Mouse (Mus musculus) liver, postnatal 0 days (tissue): ENCODE results near the gene Rpp25l. TPM values are rescaled to one million over a fixed set of nuclear protein-coding genes. Genes with fewer than 3 reads are reported as not detected.
"Not testable (repeated sequence)": the region's sequence is repeated elsewhere in the genome, so short reads cannot be mapped to it uniquely, and the experiment has no call there.

Experiments
- ATAC-seq: fragments of 200-750 bp; cut with Nextera tagmentation; 2 replicates; pipeline ENCODE4 v1.8.0; 2017; ENCODE audit warnings: mild to moderate bottlenecking, moderate library complexity
- DNase-seq: peaks from one replicate; pipeline ENCODE4 v3.0.0-alpha.2; 2016
- H3K27ac ChIP-seq: fragments of 300-500 bp; sonication (generic); 2 replicates; pipeline ENCODE4 v1.5.1; 2014; ENCODE audit warnings: antibody characterized with exemption, moderate library complexity, mild to moderate bottlenecking, low read depth
- H3K27me3 ChIP-seq: fragments of 300-500 bp; sonication (generic); 2 replicates; pipeline ENCODE4 v1.6.1; 2014; ENCODE audit warnings: low read length, control low read depth, mixed read lengths; ENCODE audit not compliant: insufficient read depth
- H3K36me3 ChIP-seq: fragments of 300-500 bp; sonication (generic); replicated peaks from 2 replicates; pipeline ENCODE4 v1.6.1; 2014; ENCODE audit warnings: mild to moderate bottlenecking, control low read depth, low read length, moderate library complexity, mixed read lengths; ENCODE audit not compliant: insufficient read depth
- H3K4me1 ChIP-seq: fragments of 300-500 bp; sonication (generic); 2 replicates; pipeline ENCODE4 v1.6.1; 2014; ENCODE audit warnings: antibody characterized with exemption, mild to moderate bottlenecking, control low read depth; ENCODE audit not compliant: insufficient read depth
- H3K4me2 ChIP-seq: fragments of 300-500 bp; sonication (generic); 2 replicates; pipeline ENCODE4 v1.6.1; 2014; ENCODE audit warnings: low read depth, mild to moderate bottlenecking, low read length, moderate library complexity, mixed read lengths
- H3K4me3 ChIP-seq: fragments of 300-500 bp; sonication (generic); 2 replicates; pipeline ENCODE4 v1.5.1; 2014; ENCODE audit warnings: low read depth, low read length
- H3K9ac ChIP-seq: fragments of 300-500 bp; sonication (generic); replicated peaks from 2 replicates; pipeline ENCODE4 v1.6.1; 2014; ENCODE audit warnings: mild to moderate bottlenecking, moderate library complexity
- H3K9me3 ChIP-seq: fragments of 300-500 bp; sonication (generic); 2 replicates; pipeline ENCODE4 v1.6.1; 2016; ENCODE audit warnings: mild to moderate bottlenecking, control low read depth, low read length, mixed read lengths
- CTCF ChIP-seq: sonication (generic); IDR thresholded peaks from 2 replicates; pipeline ENCODE4 v1.5.1; 2016; ENCODE audit warnings: antibody characterized with exemption, low read depth
- EP300 ChIP-seq: IDR thresholded peaks from 2 replicates; pipeline ENCODE4 v1.6.1; 2016; ENCODE audit warnings: antibody characterized with exemption, low read depth, mild to moderate bottlenecking
- WGBS: fragments of 180-500 bp; shearing (Covaris S2); extraction: QIAGEN DNeasy Blood & Tissue Kit; methylation state at CpG from one replicate; pipeline ENCODE4 v1.1.7; 2014; ENCODE audit not compliant: insufficient replicate concordance; 5-methylcytosine and 5-hydroxymethylcytosine counted together
- polyA plus RNA-seq: library from polyadenylated mRNA; unstranded; fragments of >200 nt; fragmentation: Nextera tagmentation; extraction: Ambion mirVana; gene quantifications from 2 replicates; pipeline ENCODE4 v1.2.1, GENCODE M21; 2015

The Rpp25l gene
- 30.9 and 31.7 TPM in 2 replicates for polyA plus RNA-seq

- H3K4me1 ChIP-seq, result peaks cover 15% of the 10 kb centered on the region
- no peaks in the 10 kb centered on the region for H3K9me3 ChIP-seq
- TF ChIP-seq CTCF (peak; percentile 34), EP300 (no peak)
- 0% methylated on average over 61 of the region's 61 CpGs for WGBS
- H3K27me3 ChIP-seq, result no peaks in the 10 kb centered on the region
- peaks cover 17% of the 10 kb centered on the region for H3K36me3 ChIP-seq
- peak within 1 kb of the TSS; percentile 61 for H3K27ac ChIP-seq
- DNase-seq, result peak; percentile 93
- ATAC-seq, result peak; percentile 88
- H3K9ac ChIP-seq, result peak within 1 kb of the TSS; percentile 83
- peak within 1 kb of the TSS; percentile 96 for H3K4me2 ChIP-seq
- peak within 1 kb of the TSS; percentile 74 for H3K4me3 ChIP-seq
Observed at GRCm38 (mm10) chr4:41713197-41714067, at the start of gene Rpp25l. TSS of gene Rpp25l (minus strand) at chr4:41713534.

- not testable (repeated sequence) for DNase-seq, H3K27me3 ChIP-seq, H3K4me3 ChIP-seq, H3K36me3 ChIP-seq, ATAC-seq, H3K9me3 ChIP-seq, H3K27ac ChIP-seq, H3K4me2 ChIP-seq, H3K9ac ChIP-seq
- WGBS, result 79% methylated on average over 8 of the region's 8 CpGs
- H3K4me1 ChIP-seq, result peaks cover 30% of the 10 kb centered on the region
Observed at GRCm38 (mm10) chr4:41762688-41763114, 49.4 kb upstream of the Rpp25l start.

GRCm38 (mm10) chr4:41762099-41762687 is 48.9 kb upstream of the Rpp25l start:
- TF ChIP-seq EP300 (no peak), CTCF (no peak)
- Histone ChIP-seq H3K4me1 (peaks cover 30% of the 10 kb centered on the region), H3K4me2 (peak overlapping the region; percentile 70), H3K27ac (peak overlapping the region; percentile 98), H3K27me3 (no peaks in the 10 kb centered on the region), H3K4me3 (no peak overlapping the region), H3K9ac (no peak overlapping the region), H3K36me3 (peaks cover 6% of the 10 kb centered on the region), H3K9me3 (no peaks in the 10 kb centered on the region)
- 45% methylated on average over 8 of the region's 8 CpGs for WGBS
- ATAC-seq (no peak), DNase-seq (no peak)

GRCm38 (mm10) chr4:41761680-41762079 is 48.3 kb upstream of the Rpp25l start:
- DNase-seq, result no peak
- TF ChIP-seq EP300, result no peak
- no peak for TF ChIP-seq CTCF

GRCm38 (mm10) chr4:41760911-41761310 is 47.6 kb upstream of the Rpp25l start:
- DNase-seq (no peak), ATAC-seq (no peak)
- Histone ChIP-seq H3K36me3 (peaks cover 12% of the 10 kb centered on the region), H3K9ac (peak overlapping the region; percentile 39), H3K4me3 (peak overlapping the region; percentile 36), H3K27me3 (no peaks in the 10 kb centered on the region), H3K27ac (peak overlapping the region; percentile 98), H3K4me1 (peaks cover 35% of the 10 kb centered on the region), H3K4me2 (peak overlapping the region; percentile 70), H3K9me3 (no peaks in the 10 kb centered on the region)
- no peak for TF ChIP-seq EP300
- TF ChIP-seq CTCF, result no peak
- WGBS, result 59% methylated on average over 4 of the region's 4 CpGs

More at GRCm38 (mm10) chr4:41761680-41762079, 48.3 kb upstream of the Rpp25l start:
- no peak for ATAC-seq
- H3K9ac ChIP-seq, result no peak overlapping the region
- no peaks in the 10 kb centered on the region for H3K9me3 ChIP-seq
- H3K27me3 ChIP-seq, result no peaks in the 10 kb centered on the region
- peak overlapping the region; percentile 98 for H3K27ac ChIP-seq
- H3K4me3 ChIP-seq, result no peak overlapping the region
- peaks cover 9% of the 10 kb centered on the region for H3K36me3 ChIP-seq
- peak overlapping the region; percentile 70 for H3K4me2 ChIP-seq
- peaks cover 30% of the 10 kb centered on the region for H3K4me1 ChIP-seq

- H3K27ac ChIP-seq, result peak overlapping the region; percentile 98
- H3K4me1 ChIP-seq, result peaks cover 35% of the 10 kb centered on the region
- peak overlapping the region; percentile 39 for H3K9ac ChIP-seq
- peaks cover 12% of the 10 kb centered on the region for H3K36me3 ChIP-seq
- DNase-seq (peak; percentile 92), ATAC-seq (peak; percentile 91)
- peak overlapping the region; percentile 70 for H3K4me2 ChIP-seq
- no peaks in the 10 kb centered on the region for H3K9me3 ChIP-seq
- whole genome bisulfite sequencing, result under 1% methylated on average over 15 of the region's 15 CpGs
- H3K4me3 ChIP-seq, result peak overlapping the region; percentile 36
- TF ChIP-seq CTCF (peak; percentile 51), EP300 (peak; percentile 83; the same call in 1 of the 2 replicates)
- no peaks in the 10 kb centered on the region for H3K27me3 ChIP-seq
Observed at GRCm38 (mm10) chr4:41760288-41760721, 47.0 kb upstream of the Rpp25l start.
